Mouse (Mus musculus) intestine, embryonic 16.5 days (tissue): ENCODE measurements around the gene Ptchd3. TPM values are rescaled to one million over a fixed set of nuclear protein-coding genes. Genes with fewer than 3 reads are reported as not detected.

Experiments used
- ATAC-seq: fragments of 200-750 bp; cut with Nextera tagmentation; 2 replicates; pipeline ENCODE4 v1.8.0; 2017; ENCODE audit warnings: moderate TSS enrichment, moderate library complexity
- H3K27ac ChIP-seq: fragments of 300-500 bp; sonication (generic); 2 replicates; pipeline ENCODE4 v1.5.1; 2014; ENCODE audit warnings: mild to moderate bottlenecking, low read length
- H3K27me3 ChIP-seq: fragments of 300-500 bp; sonication (generic); replicated peaks from 2 replicates; pipeline ENCODE4 v1.6.1; 2014; ENCODE audit warnings: low read length, control low read depth, mixed read lengths; ENCODE audit not compliant: control insufficient read depth, insufficient read depth
- H3K36me3 ChIP-seq: fragments of 300-500 bp; sonication (generic); 2 replicates; pipeline ENCODE4 v1.6.1; 2014; ENCODE audit warnings: low read length, control low read depth; ENCODE audit not compliant: control insufficient read depth, insufficient read depth
- H3K4me1 ChIP-seq: fragments of 300-500 bp; sonication (generic); 2 replicates; pipeline ENCODE4 v1.6.1; 2014; ENCODE audit warnings: low read length, control low read depth, mixed read lengths; ENCODE audit not compliant: control insufficient read depth, insufficient read depth
- H3K4me2 ChIP-seq: fragments of 300-500 bp; sonication (generic); 2 replicates; pipeline ENCODE4 v1.6.1; 2014; ENCODE audit warnings: low read depth, low read length, control low read depth
- H3K4me3 ChIP-seq: fragments of 300-500 bp; sonication (generic); 2 replicates; pipeline ENCODE4 v1.5.1; 2014; ENCODE audit warnings: mild to moderate bottlenecking, low read length
- H3K9ac ChIP-seq: fragments of 300-500 bp; sonication (generic); 2 replicates; pipeline ENCODE4 v1.6.1; 2014; ENCODE audit warnings: low read depth, low read length
- H3K9me3 ChIP-seq: fragments of 300-500 bp; sonication (generic); 2 replicates; pipeline ENCODE4 v1.6.1; 2016; ENCODE audit warnings: low read length, control low read depth; ENCODE audit not compliant: control insufficient read depth
- WGBS: fragments of 180-500 bp; shearing (Covaris S2); extraction: QIAGEN DNeasy Blood & Tissue Kit; methylation state at CpG from one replicate; pipeline ENCODE4 v1.1.7; 2014; 5-methylcytosine and 5-hydroxymethylcytosine counted together
- polyA plus RNA-seq: library from polyadenylated mRNA; unstranded; fragments of >200 nt; fragmentation: Nextera tagmentation; extraction: Ambion mirVana; gene quantifications from 2 replicates; pipeline ENCODE4 v1.2.1, GENCODE M21; 2015

The Ptchd3 gene
- polyA plus RNA-seq: not detected in 2 replicates

DNA sequence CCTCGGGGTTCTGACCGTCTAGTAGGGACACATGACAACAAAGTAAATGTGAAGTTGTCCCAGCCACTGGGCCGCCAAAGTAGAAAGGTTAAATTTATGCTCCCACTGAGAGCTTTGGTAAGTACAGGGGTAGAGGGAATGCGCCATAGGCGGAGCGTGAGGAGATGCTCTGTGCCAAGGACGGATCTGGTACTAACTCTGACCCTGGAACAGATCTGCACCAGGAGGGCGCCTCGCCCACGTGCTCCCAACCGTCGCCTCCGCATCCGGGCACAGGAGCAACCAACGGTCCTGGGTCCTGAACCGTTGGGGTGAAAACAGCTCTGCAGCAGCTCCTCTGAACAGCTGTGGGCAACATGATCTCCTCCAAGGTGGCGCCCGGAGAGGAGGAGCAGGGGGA is at the start of gene Ptchd3:
Gene Ptchd3, plus strand, starts transcription at position 301 of the 400 bp plus-strand sequence.
- ATAC-seq: no peak
- H3K4me3 ChIP-seq: no peak within 1 kb of the TSS
- H3K27ac ChIP-seq: no peak within 1 kb of the TSS
- H3K9ac ChIP-seq: no peak within 1 kb of the TSS
- WGBS: 66% methylated on average over 18 of the region's 18 CpGs
- H3K27me3 ChIP-seq: peaks cover 5% of the 10 kb centered on the region; the same call in 1 of the 2 replicates
- no peaks in the 10 kb centered on the region for H3K4me1 ChIP-seq
- H3K4me2 ChIP-seq: no peak within 1 kb of the TSS
- H3K36me3 ChIP-seq: no peaks in the 10 kb centered on the region
- peaks cover 7% of the 10 kb centered on the region for H3K9me3 ChIP-seq

DNA sequence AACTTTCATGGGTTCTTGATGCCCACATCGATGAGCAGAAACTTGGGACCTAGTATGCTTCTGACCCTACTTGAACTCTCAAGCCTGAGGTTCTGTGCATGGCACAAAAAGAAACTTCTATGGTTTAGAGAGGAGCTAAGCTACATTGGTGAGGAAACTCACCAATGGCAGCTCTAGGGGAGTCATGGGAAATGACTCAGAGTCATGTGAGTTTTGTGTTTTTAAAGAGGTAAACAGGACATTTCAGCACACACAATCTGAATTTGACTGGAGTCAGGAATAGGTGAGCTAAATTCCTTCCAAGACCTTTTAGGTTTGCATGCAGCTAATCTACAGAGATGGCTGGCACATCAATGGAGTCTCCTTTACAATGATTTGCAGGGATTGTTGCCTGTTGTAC is 48.2 kb upstream of the Ptchd3 start:
- WGBS: 88% methylated on average over 1 of the region's 1 CpGs
- no peak overlapping the region for H3K27ac ChIP-seq
- no peaks in the 10 kb centered on the region for H3K27me3 ChIP-seq
- no peaks in the 10 kb centered on the region for H3K9me3 ChIP-seq
- no peak for ATAC-seq
- H3K36me3 ChIP-seq: no peaks in the 10 kb centered on the region
- H3K4me1 ChIP-seq: no peaks in the 10 kb centered on the region
- no peak overlapping the region for H3K9ac ChIP-seq
- H3K4me2 ChIP-seq: no peak overlapping the region
- H3K4me3 ChIP-seq: no peak overlapping the region

DNA sequence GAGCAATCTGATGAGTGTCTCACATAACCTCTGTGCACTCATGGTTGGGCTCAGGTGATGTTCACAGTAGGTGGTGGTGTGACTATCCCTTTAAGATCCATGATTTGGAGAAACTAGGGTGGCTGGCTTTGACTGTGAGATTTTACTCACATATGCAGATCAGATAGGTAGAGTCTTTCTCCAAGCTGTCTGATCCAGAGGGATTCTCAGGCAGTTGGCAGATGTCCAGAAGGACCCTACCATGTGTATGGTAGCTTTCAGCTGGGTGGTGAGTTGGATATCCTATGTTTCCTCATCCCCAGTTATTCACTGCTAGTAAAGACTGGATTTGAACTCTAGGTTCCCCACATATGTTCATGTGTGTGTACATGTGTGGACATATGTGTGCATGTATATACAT is 42.6 kb upstream of the Ptchd3 start:
- no peaks in the 10 kb centered on the region for H3K9me3 ChIP-seq
- H3K27me3 ChIP-seq: no peaks in the 10 kb centered on the region
- no peak overlapping the region for H3K9ac ChIP-seq
- H3K4me2 ChIP-seq: no peak overlapping the region
- no peak overlapping the region for H3K27ac ChIP-seq
- ATAC-seq: no peak
- H3K4me1 ChIP-seq: no peaks in the 10 kb centered on the region
- no peak overlapping the region for H3K4me3 ChIP-seq
- H3K36me3 ChIP-seq: no peaks in the 10 kb centered on the region

DNA sequence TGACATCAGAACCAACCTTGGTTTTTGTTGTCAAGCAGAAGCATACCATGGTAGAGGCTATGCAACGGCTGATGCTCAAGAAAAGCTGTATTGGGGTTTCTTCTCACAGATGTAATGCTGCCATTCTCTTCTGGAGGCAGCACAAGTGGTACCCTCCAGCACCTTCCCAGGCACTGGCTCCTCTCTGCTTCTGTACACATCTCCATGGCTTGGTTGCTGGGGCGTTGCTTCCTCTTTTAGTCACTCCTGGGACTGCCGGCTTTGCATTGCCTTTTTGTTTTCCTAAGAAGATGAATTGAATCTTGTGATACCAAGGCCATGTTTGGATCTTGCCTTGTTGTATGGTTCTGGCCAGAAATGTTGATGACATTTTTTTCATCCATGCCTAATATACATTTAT is 40.5 kb upstream of the Ptchd3 start:
- no peak overlapping the region for H3K4me3 ChIP-seq
- no peaks in the 10 kb centered on the region for H3K4me1 ChIP-seq
- no peak overlapping the region for H3K27ac ChIP-seq
- no peak for ATAC-seq
- H3K4me2 ChIP-seq: no peak overlapping the region
- H3K27me3 ChIP-seq: no peaks in the 10 kb centered on the region
- no peaks in the 10 kb centered on the region for H3K9me3 ChIP-seq
- H3K9ac ChIP-seq: no peak overlapping the region
- 76% methylated on average over 3 of the region's 3 CpGs for WGBS
- no peaks in the 10 kb centered on the region for H3K36me3 ChIP-seq

DNA sequence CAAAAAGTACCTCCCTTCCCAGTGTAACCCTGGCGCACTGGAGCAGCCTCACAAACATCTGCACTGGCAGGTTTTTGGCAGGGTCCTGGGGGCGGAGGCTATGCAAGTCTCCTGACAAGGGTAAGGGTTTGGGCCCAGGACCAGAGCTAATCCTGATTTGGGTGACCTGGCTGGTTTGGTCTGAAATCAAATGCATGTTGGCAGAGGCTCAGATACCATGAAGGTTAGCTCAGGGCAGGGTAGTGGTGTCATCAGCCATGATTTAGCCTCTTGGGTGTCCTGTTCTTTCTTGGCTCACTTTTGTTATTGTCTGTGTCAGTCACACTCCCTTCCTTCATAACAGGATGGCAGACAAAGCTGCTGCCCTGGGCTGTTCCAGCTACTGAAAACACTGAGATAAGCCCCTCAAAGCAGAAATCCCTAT is 39.4 kb upstream of the Ptchd3 start:
- no peak for ATAC-seq
- H3K4me1 ChIP-seq: peaks cover 6% of the 10 kb centered on the region
- 73% methylated on average over 2 of the region's 2 CpGs for WGBS
- no peak overlapping the region for H3K27ac ChIP-seq
- H3K27me3 ChIP-seq: no peaks in the 10 kb centered on the region
- no peaks in the 10 kb centered on the region for H3K36me3 ChIP-seq
- H3K4me3 ChIP-seq: no peak overlapping the region
- H3K9me3 ChIP-seq: no peaks in the 10 kb centered on the region
- no peak overlapping the region for H3K4me2 ChIP-seq
- H3K9ac ChIP-seq: no peak overlapping the region

DNA sequence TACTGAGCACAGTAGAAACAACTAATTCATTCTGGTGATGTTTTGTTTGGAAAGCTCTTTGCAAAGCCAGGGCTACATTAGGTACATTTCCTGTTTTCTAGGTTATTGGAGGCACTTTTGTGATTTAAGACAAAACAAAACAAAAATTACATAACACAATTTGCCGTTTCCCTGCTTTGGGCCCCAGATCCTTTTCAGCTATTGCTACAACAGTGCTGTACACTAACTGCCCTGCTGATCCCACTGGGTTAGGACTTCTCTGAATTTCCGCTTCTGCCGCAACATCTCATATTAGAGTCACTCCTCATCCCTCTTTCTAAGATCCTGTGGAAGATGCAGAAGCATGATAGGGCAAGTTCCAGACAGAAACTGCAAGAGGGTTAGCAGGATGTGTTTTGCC is 38.6 kb upstream of the Ptchd3 start:
- H3K9ac ChIP-seq: no peak overlapping the region
- ATAC-seq: no peak
- H3K4me2 ChIP-seq: no peak overlapping the region
- 71% methylated on average over 3 of the region's 3 CpGs for whole genome bisulfite sequencing
- no peak overlapping the region for H3K27ac ChIP-seq
- H3K4me3 ChIP-seq: no peak overlapping the region
- peaks cover 10% of the 10 kb centered on the region for H3K4me1 ChIP-seq
- H3K36me3 ChIP-seq: no peaks in the 10 kb centered on the region
- H3K9me3 ChIP-seq: no peaks in the 10 kb centered on the region
- H3K27me3 ChIP-seq: no peaks in the 10 kb centered on the region

DNA sequence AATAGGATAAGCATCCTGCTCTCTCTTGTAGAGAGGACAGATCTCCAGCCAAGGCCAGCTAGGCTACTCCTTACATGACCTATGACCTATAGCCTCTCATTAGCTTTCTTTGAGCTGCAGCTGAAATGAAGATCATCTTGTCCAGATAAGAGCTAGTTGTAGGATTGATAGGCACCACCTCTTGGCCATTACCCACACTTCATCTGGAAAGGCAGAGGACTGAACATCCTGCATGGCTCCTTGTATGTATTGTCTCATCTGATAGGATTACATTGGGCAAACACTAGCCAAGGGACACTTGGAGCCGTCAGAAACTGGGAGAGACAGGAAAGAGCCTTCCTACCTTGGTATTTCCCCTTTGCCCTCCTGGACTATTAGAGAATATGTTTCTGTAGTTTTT is 38.1 kb upstream of the Ptchd3 start:
- Histone ChIP-seq H3K9ac (no peak overlapping the region), H3K27me3 (no peaks in the 10 kb centered on the region), H3K27ac (no peak overlapping the region), H3K4me3 (no peak overlapping the region), H3K9me3 (no peaks in the 10 kb centered on the region), H3K4me2 (no peak overlapping the region), H3K4me1 (peaks cover 10% of the 10 kb centered on the region), H3K36me3 (no peaks in the 10 kb centered on the region)
- ATAC-seq: no peak
- WGBS: 43% methylated on average over 1 of the region's 1 CpGs

DNA sequence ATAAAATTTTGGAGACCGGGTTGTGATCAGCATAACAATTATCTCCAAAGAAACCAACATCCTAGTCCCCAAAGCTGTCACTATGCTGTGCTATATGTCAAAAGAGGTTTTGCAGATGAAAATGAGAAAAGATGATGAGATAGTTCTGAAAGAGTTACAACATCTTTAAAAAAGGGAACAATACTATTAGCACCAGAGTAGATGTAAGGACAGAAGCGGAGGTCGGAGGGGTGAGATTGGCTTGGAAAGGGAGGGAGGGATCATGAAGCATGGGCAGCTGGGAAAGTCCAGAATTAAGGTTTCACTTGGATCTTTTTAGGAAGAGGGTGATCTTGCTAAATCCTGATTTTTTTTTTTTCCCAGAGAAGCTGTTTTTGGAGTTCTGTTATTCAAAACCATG is 36.5 kb upstream of the Ptchd3 start:
- no peaks in the 10 kb centered on the region for H3K9me3 ChIP-seq
- no peak overlapping the region for H3K4me2 ChIP-seq
- no peaks in the 10 kb centered on the region for H3K36me3 ChIP-seq
- H3K27ac ChIP-seq: no peak overlapping the region
- H3K27me3 ChIP-seq: no peaks in the 10 kb centered on the region
- H3K4me3 ChIP-seq: no peak overlapping the region
- ATAC-seq: no peak
- H3K9ac ChIP-seq: no peak overlapping the region
- whole genome bisulfite sequencing: 93% methylated on average over 3 of the region's 3 CpGs
- H3K4me1 ChIP-seq: peaks cover 12% of the 10 kb centered on the region

DNA sequence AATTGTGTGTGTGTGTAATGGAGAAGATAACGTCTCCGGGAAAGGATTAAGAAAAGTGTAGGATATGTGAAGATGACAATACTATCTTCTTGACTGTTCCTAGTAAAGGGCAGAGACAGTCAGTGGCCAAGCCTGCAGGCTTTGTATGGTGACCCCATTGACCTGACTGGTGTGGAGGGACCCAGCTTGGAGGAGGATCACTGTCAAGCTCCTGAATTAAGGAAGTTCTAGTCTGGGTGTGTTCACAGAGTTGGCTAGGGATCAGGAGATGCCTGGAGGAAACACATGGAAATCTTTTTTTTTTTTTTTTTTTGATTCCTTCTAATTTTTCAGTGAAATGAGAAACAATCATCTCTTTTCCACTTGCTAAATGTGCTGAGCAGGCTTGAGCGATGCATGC is 35.9 kb upstream of the Ptchd3 start:
- H3K9me3 ChIP-seq: no peaks in the 10 kb centered on the region
- no peak overlapping the region for H3K4me2 ChIP-seq
- H3K4me1 ChIP-seq: peaks cover 12% of the 10 kb centered on the region
- no peaks in the 10 kb centered on the region for H3K36me3 ChIP-seq
- no peak overlapping the region for H3K4me3 ChIP-seq
- no peaks in the 10 kb centered on the region for H3K27me3 ChIP-seq
- no peak overlapping the region for H3K27ac ChIP-seq
- no peak overlapping the region for H3K9ac ChIP-seq
- no peak for ATAC-seq
- WGBS: 51% methylated on average over 3 of the region's 3 CpGs

DNA sequence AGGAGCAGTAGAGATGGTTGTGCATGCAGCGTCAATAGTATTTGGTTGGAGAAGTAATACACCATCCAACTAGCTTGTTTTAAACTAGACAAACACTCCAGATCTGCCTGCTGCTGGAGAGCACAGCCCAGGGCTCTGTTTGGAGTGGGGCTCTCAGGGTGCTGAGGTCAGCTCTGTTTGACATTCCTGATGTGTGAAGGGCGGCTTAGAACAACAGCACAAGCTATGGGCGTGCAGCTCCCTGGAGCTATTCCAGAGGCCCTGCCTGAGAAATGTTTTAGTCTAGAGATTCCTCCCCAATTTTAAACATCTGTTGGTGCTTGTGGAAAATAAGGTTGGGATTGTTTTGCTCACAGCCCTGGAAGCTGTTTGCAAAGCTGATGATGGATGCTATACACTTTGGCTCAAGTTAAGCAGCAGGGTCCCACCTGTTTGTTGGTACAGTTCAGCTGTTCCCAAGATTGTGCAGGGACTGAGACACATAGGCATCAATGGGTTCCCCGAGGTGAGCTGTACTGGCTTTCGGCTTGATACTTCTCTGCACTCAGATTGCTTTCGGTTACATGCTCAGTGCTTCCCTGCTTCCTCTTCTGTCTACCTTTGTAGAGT is 35.4 kb upstream of the Ptchd3 start:
- H3K9ac ChIP-seq: no peak overlapping the region

More for the DNA sequence above, 35.4 kb upstream of the Ptchd3 start:
- Histone ChIP-seq H3K27me3 (no peaks in the 10 kb centered on the region), H3K27ac (peak overlapping the region; percentile 64), H3K4me2 (no peak overlapping the region), H3K36me3 (no peaks in the 10 kb centered on the region), H3K4me1 (peaks cover 12% of the 10 kb centered on the region), H3K4me3 (no peak overlapping the region), H3K9me3 (no peaks in the 10 kb centered on the region)
- WGBS: 34% methylated on average over 6 of the region's 6 CpGs
- peak; percentile 77 for ATAC-seq
